Mouse (Mus musculus) ES-Bruce4 (cell line): ENCODE measurements around the gene Pomt1.

ENCODE experiments used
- CTCF ChIP-seq: IDR thresholded peaks from one replicate; pipeline ENCODE4 v1.8.1; 2011; ENCODE audit warnings: low read depth, low read length
- POLR2A ChIP-seq: IDR thresholded peaks from one replicate; pipeline ENCODE4 v1.8.1; 2011; ENCODE audit warnings: low read length; ENCODE audit not compliant: insufficient read depth

DNA sequence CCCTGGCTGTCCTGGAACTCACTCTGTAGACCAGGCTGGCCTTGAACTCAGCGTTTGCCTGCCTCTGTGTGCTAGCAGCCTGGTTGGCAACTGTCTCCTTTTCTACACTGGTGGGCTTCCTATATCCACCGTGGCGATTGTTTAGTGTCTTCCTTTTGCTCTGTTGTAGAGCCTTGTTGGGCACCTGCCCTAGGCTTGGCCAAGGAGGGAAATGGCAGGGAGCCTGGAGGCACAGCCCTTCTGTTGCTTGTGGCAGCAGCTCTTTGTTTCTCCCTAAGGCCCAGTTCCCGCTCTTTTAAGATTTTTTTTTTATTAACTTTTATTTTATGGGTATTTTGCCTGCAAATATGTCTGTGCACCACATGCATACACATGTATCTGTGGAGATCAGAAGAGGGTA is 36.4 kb upstream of the Pomt1 start:
- TF ChIP-seq POLR2A (no peak), CTCF (no peak)
